Mouse (Mus musculus): Measurements from ENCODE around the gene Rilpl1.

DNA sequence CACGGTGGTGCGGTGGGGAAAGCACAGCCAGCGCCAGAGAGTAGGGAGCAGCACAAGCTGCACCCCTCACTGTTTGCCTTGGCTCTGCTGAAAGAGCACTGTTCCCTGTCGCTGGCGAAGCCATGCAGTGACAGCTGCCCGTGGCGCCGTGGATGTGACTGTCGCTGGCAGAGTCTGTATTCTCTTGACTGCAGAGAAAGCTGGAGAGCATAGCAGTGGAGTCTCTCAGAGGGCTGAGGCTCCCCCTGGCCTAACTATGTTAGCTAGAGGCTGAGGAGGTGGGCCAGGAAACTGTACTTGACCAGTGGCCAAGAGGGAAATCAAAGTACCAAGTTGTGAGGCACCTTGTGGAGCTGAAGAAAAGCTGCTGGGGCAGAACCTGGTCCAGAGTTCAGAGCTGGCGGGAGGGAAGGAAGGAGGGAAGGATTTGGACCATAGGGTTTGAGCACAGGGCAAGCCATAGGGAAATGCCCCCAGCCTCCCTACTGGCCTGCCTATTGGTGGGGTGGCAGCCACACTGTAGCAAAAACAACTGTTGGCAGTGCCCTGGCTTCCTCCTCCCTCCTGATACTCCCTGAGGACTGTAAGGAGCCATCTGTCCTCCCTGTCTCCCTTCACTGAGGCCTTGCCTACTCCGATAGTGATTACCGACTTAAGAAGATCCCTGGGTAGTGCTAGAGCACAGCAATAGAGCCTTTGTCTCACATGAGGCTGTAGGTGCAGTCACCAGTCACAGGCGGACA lies 77.7 kb downstream of the Rilpl1 start:
- no peak for TF ChIP-seq CTCF (IDR thresholded peaks at IDR 0.05; ENCODE audit: low read depth)
- no peak for TF ChIP-seq EP300 (optimal IDR thresholded peaks at IDR 0.05)

Measured in stomach, postnatal 0 days (tissue).